Mouse (Mus musculus): ENCODE results near the gene Gm17018.

Gene Gm17018

GRCm38 (mm10) chr19:45623710-45624109 is 63.3 kb downstream of the Gm17018 start:
- no peak for DNase-seq (ENCODE audit: low spot score)

GRCm38 (mm10) chr19:45627036-45627435 is 66.6 kb downstream of the Gm17018 start:
- no peak for DNase-seq (ENCODE audit: low spot score)

- DNase-seq (ENCODE audit: low spot score): no peak
Observed at GRCm38 (mm10) chr19:45628649-45629048, 68.2 kb downstream of the Gm17018 start.

- DNase-seq (ENCODE audit: low spot score): no peak
Observed at GRCm38 (mm10) chr19:45629219-45629618, 68.8 kb downstream of the Gm17018 start.
